Mouse (Mus musculus) erythroblast, embryonic 14.5 days (primary cell): Measurements from ENCODE around the gene Miga2. TPM values are rescaled to one million over a fixed set of nuclear protein-coding genes. Genes with fewer than 3 reads are reported as not detected.

Experiments used
- H3K27me3 ChIP-seq: 2 replicates; pipeline ENCODE4 v1.6.1; 2012; ENCODE audit warnings: inconsistent platforms; ENCODE audit not compliant: control insufficient read depth
- H3K36me3 ChIP-seq: 2 replicates; pipeline ENCODE4 v1.6.1; 2012; ENCODE audit warnings: mild to moderate bottlenecking, inconsistent platforms; ENCODE audit not compliant: control insufficient read depth
- H3K4me1 ChIP-seq: 2 replicates; pipeline ENCODE4 v1.6.1; 2012; ENCODE audit warnings: inconsistent platforms; ENCODE audit not compliant: control insufficient read depth
- H3K4me3 ChIP-seq: replicated peaks from 2 replicates; pipeline ENCODE3; 2012; ENCODE audit warnings: moderate library complexity, mild to moderate bottlenecking, inconsistent platforms
- H3K9me3 ChIP-seq: 2 replicates; pipeline ENCODE4 v1.6.1; 2012; ENCODE audit warnings: low read length, inconsistent platforms, mixed read lengths; ENCODE audit not compliant: control insufficient read depth
- GATA1 ChIP-seq: IDR thresholded peaks from 2 replicates; pipeline ENCODE4 v1.6.1; 2012; ENCODE audit warnings: low read length, inconsistent platforms, mixed read lengths
- TAL1 ChIP-seq: IDR thresholded peaks from 3 replicates; pipeline ENCODE4 v1.6.1; 2012; ENCODE audit warnings: low read length, inconsistent platforms, mixed read lengths
- polyA plus RNA-seq: library from polyadenylated mRNA; stranded (reverse); fragments of >175 nt; gene quantifications from 2 replicates; pipeline ENCODE4 v1.2.3, GENCODE M21; 2012

The Miga2 gene
- polyA plus RNA-seq, 1 experiment = 0.95 TPM

DNA sequence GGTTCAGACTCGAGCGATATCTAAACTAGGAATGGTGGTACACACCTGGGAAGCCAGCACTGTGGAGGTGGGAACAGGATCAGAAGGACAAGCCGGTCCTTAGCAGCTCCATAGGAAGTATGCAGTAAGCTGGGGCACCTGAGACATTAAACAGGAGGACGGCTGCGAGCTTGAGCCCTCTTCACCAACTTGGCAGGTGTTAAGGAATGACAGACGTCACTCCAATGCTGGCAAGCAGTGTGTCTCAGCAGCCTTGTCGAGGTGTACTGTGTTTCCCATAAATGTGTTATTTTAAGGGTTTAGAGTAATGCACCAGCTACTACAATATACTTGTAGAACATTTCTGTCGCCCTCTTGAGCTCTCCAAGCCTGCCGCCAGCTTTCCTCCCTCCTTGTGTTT is 22.9 kb downstream of the Miga2 start:
- Histone ChIP-seq H3K4me1 (peaks cover 42% of the 10 kb centered on the region), H3K4me3 (no peak overlapping the region), H3K9me3 (peaks cover 5% of the 10 kb centered on the region; the same call in 1 of the 2 replicates), H3K36me3 (peaks cover 39% of the 10 kb centered on the region), H3K27me3 (no peaks in the 10 kb centered on the region)
- TF ChIP-seq TAL1 = no peak
- TF ChIP-seq GATA1 = no peak

- Histone ChIP-seq H3K4me3 (no peak overlapping the region), H3K4me1 (peaks cover 42% of the 10 kb centered on the region), H3K36me3 (peaks cover 23% of the 10 kb centered on the region), H3K9me3 (peaks cover 5% of the 10 kb centered on the region; the same call in 1 of the 2 replicates), H3K27me3 (no peaks in the 10 kb centered on the region)
- TF ChIP-seq GATA1 (no peak), TAL1 (no peak)
These were observed 25.0 kb downstream of the Miga2 start for GRCm38 (mm10) chr2:30389000-30389399.

- peak within 1 kb of the TSS; percentile 80 for H3K4me3 ChIP-seq
- no peaks in the 10 kb centered on the region for H3K27me3 ChIP-seq
- peaks cover 33% of the 10 kb centered on the region for H3K36me3 ChIP-seq
- H3K4me1 ChIP-seq = peaks cover 38% of the 10 kb centered on the region
- peaks cover 5% of the 10 kb centered on the region; the same call in 1 of the 2 replicates for H3K9me3 ChIP-seq
- TF ChIP-seq GATA1 = no peak
- no peak for TF ChIP-seq TAL1
These were observed 28.1 kb downstream of the Miga2 start, which contains the start of gene Dolpp1 for GRCm38 (mm10) chr2:30392114-30392576. Gene Dolpp1 (plus strand): TSS chr2:30392254.

GRCm38 (mm10) chr2:30392577-30393369 is 28.7 kb downstream of the Miga2 start:
- Histone ChIP-seq H3K4me3 (peak overlapping the region; percentile 80), H3K4me1 (peaks cover 38% of the 10 kb centered on the region), H3K36me3 (peaks cover 40% of the 10 kb centered on the region), H3K9me3 (peaks cover 5% of the 10 kb centered on the region; the same call in 1 of the 2 replicates), H3K27me3 (no peaks in the 10 kb centered on the region)
- TF ChIP-seq GATA1 = no peak
- TF ChIP-seq TAL1 = no peak

- Histone ChIP-seq H3K27me3 (no peaks in the 10 kb centered on the region), H3K4me3 (peak overlapping the region; percentile 80), H3K36me3 (peaks cover 45% of the 10 kb centered on the region), H3K9me3 (peaks cover 5% of the 10 kb centered on the region; the same call in 1 of the 2 replicates), H3K4me1 (peaks cover 38% of the 10 kb centered on the region)
- no peak for TF ChIP-seq GATA1
These were observed 29.3 kb downstream of the Miga2 start for GRCm38 (mm10) chr2:30393370-30393656.

DNA sequence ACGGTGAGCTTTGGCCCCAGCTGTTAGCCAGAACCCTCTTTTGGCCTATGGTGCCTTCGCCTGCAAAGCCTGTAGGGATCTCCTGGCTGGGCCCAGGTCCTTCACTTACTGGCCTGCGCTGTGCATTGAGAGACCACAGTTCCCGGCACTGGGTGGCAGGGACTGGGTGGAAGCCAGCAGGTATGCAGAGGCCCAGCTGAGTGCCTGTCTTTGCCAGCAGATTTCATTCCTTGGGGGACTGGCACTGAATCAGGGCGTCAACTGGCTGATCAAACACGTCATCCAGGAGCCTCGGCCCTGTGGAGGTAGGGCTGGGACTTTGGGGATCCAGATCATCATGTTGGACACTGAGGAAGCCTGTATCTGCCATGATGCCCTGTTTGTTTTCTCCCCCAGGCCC is 31.7 kb downstream of the Miga2 start:
- Histone ChIP-seq H3K36me3 (peaks cover 70% of the 10 kb centered on the region), H3K4me3 (no peak overlapping the region), H3K4me1 (peaks cover 38% of the 10 kb centered on the region)

DNA sequence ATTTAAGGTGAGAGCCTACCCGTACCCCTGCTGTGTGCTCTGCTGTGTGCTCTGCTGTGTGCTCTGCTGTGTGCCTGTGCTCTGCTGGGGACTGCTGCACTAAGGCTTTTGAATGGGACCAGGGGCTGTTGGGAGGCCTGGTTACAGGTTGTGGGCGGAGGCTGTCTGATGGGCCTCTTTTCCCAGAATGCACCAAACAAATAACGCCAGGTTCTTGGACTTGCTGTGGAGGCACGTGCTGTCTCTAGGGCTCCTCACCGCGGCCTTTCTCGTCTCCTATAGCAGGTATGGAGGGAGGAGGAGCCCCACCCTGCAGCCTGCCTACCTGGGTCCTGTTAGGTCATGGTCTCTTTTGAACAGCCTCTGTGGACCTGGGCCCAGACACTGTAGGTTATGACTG is 32.2 kb downstream of the Miga2 start:
- TF ChIP-seq TAL1 (no peak), GATA1 (no peak)
- H3K27me3 ChIP-seq = no peaks in the 10 kb centered on the region
- H3K4me1 ChIP-seq = peaks cover 36% of the 10 kb centered on the region
- peaks cover 74% of the 10 kb centered on the region for H3K36me3 ChIP-seq
- H3K9me3 ChIP-seq = no peaks in the 10 kb centered on the region
- H3K4me3 ChIP-seq = no peak overlapping the region

More for the DNA sequence above, 31.7 kb downstream of the Miga2 start:
- no peaks in the 10 kb centered on the region for H3K27me3 ChIP-seq
- no peaks in the 10 kb centered on the region for H3K9me3 ChIP-seq
- no peak for TF ChIP-seq TAL1
- TF ChIP-seq GATA1 = no peak

DNA sequence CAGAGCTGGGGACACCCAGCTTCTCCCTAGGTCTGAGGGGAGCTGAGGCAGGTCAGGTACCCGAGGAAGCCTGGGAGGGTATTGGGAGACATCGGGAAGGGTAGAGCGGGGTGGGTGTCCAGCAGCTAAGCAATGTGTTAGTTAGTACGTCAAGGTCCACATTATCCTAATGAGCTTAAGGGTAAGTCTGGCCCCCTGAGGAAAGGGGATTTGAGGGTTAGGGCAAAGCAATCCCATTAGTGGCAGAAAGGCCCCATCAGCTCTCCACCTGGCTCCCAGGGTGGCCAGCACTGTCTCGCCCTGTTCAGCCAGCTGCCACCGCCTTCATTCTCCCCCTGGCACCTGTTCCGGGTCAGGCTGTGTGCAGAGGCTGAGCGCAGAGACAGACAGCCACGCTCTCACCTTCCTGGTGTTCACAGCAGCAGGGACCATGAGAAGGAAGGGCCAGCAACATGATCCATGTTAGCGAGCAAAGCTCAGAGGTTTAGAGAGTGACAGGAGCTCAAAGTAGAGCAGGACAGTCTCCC is 34.0 kb downstream of the Miga2 start:
- H3K4me3 ChIP-seq = no peak overlapping the region
- no peaks in the 10 kb centered on the region for H3K9me3 ChIP-seq
- TF ChIP-seq TAL1 (no peak), GATA1 (no peak)
- H3K4me1 ChIP-seq = peaks cover 21% of the 10 kb centered on the region
- H3K27me3 ChIP-seq = no peaks in the 10 kb centered on the region
- peaks cover 93% of the 10 kb centered on the region for H3K36me3 ChIP-seq

DNA sequence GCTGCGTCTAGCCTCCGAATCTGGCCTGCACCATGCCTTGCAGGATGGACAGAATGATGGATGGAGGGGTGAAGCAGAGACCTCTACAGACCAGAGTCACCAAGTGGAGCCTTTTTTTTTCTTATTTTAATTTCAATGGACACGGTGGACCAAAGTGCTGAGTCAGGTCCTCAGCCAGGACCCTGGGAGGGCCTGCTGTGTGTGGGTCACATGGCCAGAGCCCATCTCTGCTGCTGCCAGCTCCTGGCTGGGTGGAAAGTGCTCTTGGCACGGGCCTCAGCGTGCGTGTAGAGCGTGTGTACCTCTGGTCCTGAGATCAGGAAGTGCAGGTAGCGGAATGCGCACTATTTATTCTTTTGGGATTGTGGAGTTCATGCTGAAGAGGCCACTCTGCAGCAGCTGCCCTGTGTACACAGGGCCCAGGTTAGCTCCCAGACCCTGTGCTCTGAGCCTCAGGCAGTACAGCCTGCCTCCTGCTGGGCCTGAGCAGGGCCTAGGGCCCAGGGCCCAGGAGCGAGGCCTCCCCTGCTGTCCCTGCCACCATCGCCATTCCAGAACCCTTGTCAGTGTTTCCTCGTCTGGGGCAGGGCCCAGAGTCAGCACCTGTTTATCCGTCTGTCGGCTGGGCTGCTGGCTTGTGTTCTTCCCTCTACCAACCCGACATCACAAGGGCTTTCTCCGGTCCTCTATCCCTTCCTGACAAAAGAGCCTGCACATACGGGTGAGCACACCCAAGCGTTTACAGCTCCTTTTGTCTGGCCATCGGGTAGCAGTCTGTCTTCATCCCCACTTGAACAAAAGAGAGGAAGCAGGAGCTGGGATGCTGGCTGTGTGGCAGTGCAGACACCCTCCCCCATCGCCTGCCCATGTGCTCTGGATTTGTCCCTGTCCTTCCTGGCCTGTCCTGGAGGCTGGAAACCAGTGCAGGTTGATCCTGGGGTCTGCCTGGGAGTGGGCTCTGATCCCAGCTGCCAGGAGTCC is 35.4 kb downstream of the Miga2 start:
- H3K4me1 ChIP-seq = peaks cover 9% of the 10 kb centered on the region
- H3K9me3 ChIP-seq = no peaks in the 10 kb centered on the region
- H3K4me3 ChIP-seq = no peak overlapping the region
- no peaks in the 10 kb centered on the region for H3K27me3 ChIP-seq
- H3K36me3 ChIP-seq = peaks cover 99% of the 10 kb centered on the region
- no peak for TF ChIP-seq TAL1
